Mouse (Mus musculus) CH12.LX (cell line): ENCODE results near the gene Mink1. TPM values are rescaled to one million over a fixed set of nuclear protein-coding genes. Genes with fewer than 3 reads are reported as not detected.
A peak's percentile ranks its signal among the peaks of the same experiment; 100 is the strongest.

Experiments
- DNase-seq: peaks from one replicate; pipeline ENCODE4 v3.0.0-alpha.2; 2013; ENCODE audit errors: extremely low read depth
- H3K27ac ChIP-seq: 2 replicates; pipeline ENCODE4 v1.5.1; 2012; ENCODE audit warnings: low read depth, mild to moderate bottlenecking, control low read depth, moderate library complexity; ENCODE audit not compliant: insufficient read depth
- H3K27me3 ChIP-seq: replicated peaks from 2 replicates; pipeline ENCODE3; 2012; ENCODE audit warnings: inconsistent platforms
- H3K36me3 ChIP-seq, 2 experiments: replicated peaks in 1 of 2; 2 replicates each; pipeline versions ENCODE3 to v1.6.1; 2012; ENCODE audit warnings: inconsistent platforms in 1 of 2, low read length in 1 of 2, mild to moderate bottlenecking in 1 of 2, mixed read lengths in 1 of 2, moderate library complexity in 1 of 2; ENCODE audit not compliant: control insufficient read depth in 1 of 2, insufficient read depth in 1 of 2
- H3K4me1 ChIP-seq, 2 experiments: 2 replicates each; pipeline ENCODE4 v1.6.1; 2012; ENCODE audit warnings: inconsistent platforms in 1 of 2, moderate library complexity in 1 of 2; ENCODE audit not compliant: insufficient read depth in 2 of 2, control insufficient read depth in 1 of 2
- H3K4me2 ChIP-seq: 2 replicates; pipeline ENCODE4 v1.6.1; 2012; ENCODE audit warnings: low read depth, mild to moderate bottlenecking, control low read depth; ENCODE audit not compliant: poor library complexity, insufficient read depth, severe bottlenecking
- H3K4me3 ChIP-seq, 3 experiments: fragments of 150-350 bp in 1 of 3; sonication (generic) in 1 of 3; replicated peaks in 1 of 3; 2 replicates each; pipeline versions ENCODE3 to v1.5.1; 2011 to 2012; ENCODE audit warnings: low read depth in 2 of 3, low read length in 2 of 3, mild to moderate bottlenecking in 2 of 3, moderate library complexity in 2 of 3, control low read depth in 1 of 3, improper control_type of control experiment in 1 of 3, inconsistent platforms in 1 of 3, mixed read lengths in 1 of 3; ENCODE audit not compliant: poor library complexity in 1 of 3
- H3K79me2 ChIP-seq: replicated peaks from 2 replicates; pipeline ENCODE4 v1.6.1; 2012; ENCODE audit warnings: mild to moderate bottlenecking, moderate library complexity; ENCODE audit not compliant: control insufficient read depth, poor library complexity, insufficient read depth, severe bottlenecking; ENCODE audit errors: extremely low read depth
- H3K9ac ChIP-seq: 2 replicates; pipeline ENCODE4 v1.6.1; 2012; ENCODE audit warnings: low read depth, mild to moderate bottlenecking, control low read depth, moderate library complexity; ENCODE audit not compliant: insufficient read depth
- H3K9me3 ChIP-seq: replicated peaks from 2 replicates; pipeline ENCODE3; 2012; ENCODE audit warnings: low read length, inconsistent platforms, mixed read lengths
- BHLHE40 ChIP-seq: IDR thresholded peaks from 2 replicates; pipeline ENCODE4 v1.6.1; 2011; ENCODE audit warnings: mild to moderate bottlenecking, low read depth, low read length, improper control_type of control experiment
- CHD1 ChIP-seq: IDR thresholded peaks from 2 replicates; pipeline ENCODE4 v1.6.1; 2012; ENCODE audit warnings: low read depth, low read length, improper control_type of control experiment, inconsistent platforms
- CHD2 ChIP-seq: IDR thresholded peaks from 2 replicates; pipeline ENCODE4 v1.6.1; 2011; ENCODE audit warnings: low read length, improper control_type of control experiment
- CTCF ChIP-seq, 2 experiments: IDR thresholded peaks in 1 of 2; conservative IDR thresholded peaks in 1 of 2; 2 replicates each; pipeline ENCODE4 v1.5.1; 2011 to 2012; ENCODE audit warnings: low read depth in 2 of 2, low read length in 2 of 2, improper control_type of control experiment in 1 of 2, inconsistent platforms in 1 of 2, mild to moderate bottlenecking in 1 of 2, moderate library complexity in 1 of 2
- E2F4 ChIP-seq: IDR thresholded peaks from 2 replicates; pipeline ENCODE4 v1.6.1; 2011; ENCODE audit warnings: low read depth, low read length, improper control_type of control experiment; ENCODE audit not compliant: insufficient replicate concordance
- ELF1 ChIP-seq: IDR thresholded peaks from 2 replicates; pipeline ENCODE4 v1.6.1; 2014; ENCODE audit warnings: low read depth, mild to moderate bottlenecking, inconsistent platforms, low read length, improper control_type of control experiment
- EP300 ChIP-seq: IDR thresholded peaks from 2 replicates; pipeline ENCODE4 v1.6.1; 2011; ENCODE audit warnings: low read length, improper control_type of control experiment
- ETS1 ChIP-seq: conservative IDR thresholded peaks from 2 replicates; pipeline ENCODE4 v1.6.1; 2012; ENCODE audit warnings: low read depth, mild to moderate bottlenecking, inconsistent platforms, low read length, improper control_type of control experiment, moderate library complexity
- GABPA ChIP-seq: IDR thresholded peaks from 2 replicates; pipeline ENCODE4 v1.6.1; 2012; ENCODE audit warnings: low read depth, low read length, improper control_type of control experiment, inconsistent platforms; ENCODE audit not compliant: insufficient replicate concordance
- HCFC1 ChIP-seq: IDR thresholded peaks from 2 replicates; pipeline ENCODE4 v1.6.1; 2012; ENCODE audit warnings: low read depth, mild to moderate bottlenecking, inconsistent platforms, low read length, improper control_type of control experiment
- IRF4 ChIP-seq: IDR thresholded peaks from 2 replicates; pipeline ENCODE4 v1.6.1; 2014; ENCODE audit warnings: low read depth, mild to moderate bottlenecking, inconsistent platforms, low read length, improper control_type of control experiment
- JUN ChIP-seq: IDR thresholded peaks from 2 replicates; pipeline ENCODE4 v1.6.1; 2011; ENCODE audit warnings: low read depth, mild to moderate bottlenecking, low read length, improper control_type of control experiment, moderate library complexity; ENCODE audit not compliant: insufficient read depth
- MAFK ChIP-seq: IDR thresholded peaks from 2 replicates; pipeline ENCODE4 v1.6.1; 2011; ENCODE audit warnings: low read length, improper control_type of control experiment; ENCODE audit not compliant: insufficient replicate concordance
- MAX ChIP-seq: IDR thresholded peaks from 2 replicates; pipeline ENCODE4 v1.6.1; 2011; ENCODE audit warnings: low read length, improper control_type of control experiment
- MEF2A ChIP-seq: IDR thresholded peaks from 2 replicates; pipeline ENCODE4 v1.6.1; 2014; ENCODE audit warnings: low read depth, mild to moderate bottlenecking, inconsistent platforms, low read length, improper control_type of control experiment, borderline replicate concordance
- MXI1 ChIP-seq: IDR thresholded peaks from 2 replicates; pipeline ENCODE4 v1.6.1; 2011; ENCODE audit warnings: mild to moderate bottlenecking, low read depth, low read length, improper control_type of control experiment
- MYC ChIP-seq: IDR thresholded peaks from 2 replicates; pipeline ENCODE4 v1.6.1; 2011; ENCODE audit warnings: low read depth, mild to moderate bottlenecking, improper control_type of control experiment, low read length
- NELFE ChIP-seq: IDR thresholded peaks from 2 replicates; pipeline ENCODE4 v1.6.1; 2011; ENCODE audit warnings: low read depth, low read length, improper control_type of control experiment
- NRF1 ChIP-seq: IDR thresholded peaks from 2 replicates; pipeline ENCODE4 v1.6.1; 2014; ENCODE audit warnings: low read depth, mild to moderate bottlenecking, inconsistent platforms, low read length, improper control_type of control experiment, moderate library complexity
- PAX5 ChIP-seq: IDR thresholded peaks from 2 replicates; pipeline ENCODE4 v1.6.1; 2012; ENCODE audit warnings: low read length, inconsistent platforms, mixed read lengths
- POLR2A ChIP-seq: IDR thresholded peaks from 2 replicates; pipeline ENCODE4 v1.6.1; 2011; ENCODE audit warnings: low read depth, mild to moderate bottlenecking, improper control_type of control experiment, low read length
- POLR2AphosphoS2 ChIP-seq: IDR thresholded peaks from 2 replicates; pipeline ENCODE4 v1.6.1; 2011; ENCODE audit warnings: low read depth, low read length, improper control_type of control experiment
- RAD21 ChIP-seq: IDR thresholded peaks from 2 replicates; pipeline ENCODE4 v1.6.1; 2011; ENCODE audit warnings: low read depth, mild to moderate bottlenecking, low read length, improper control_type of control experiment, moderate library complexity
- SIN3A ChIP-seq: IDR thresholded peaks from 2 replicates; pipeline ENCODE4 v1.6.1; 2012; ENCODE audit warnings: low read length, improper control_type of control experiment, inconsistent platforms
- SMC3 ChIP-seq: IDR thresholded peaks from 2 replicates; pipeline ENCODE4 v1.6.1; 2011; ENCODE audit warnings: low read depth, low read length, improper control_type of control experiment
- TCF12 ChIP-seq: IDR thresholded peaks from 2 replicates; pipeline ENCODE4 v1.6.1; 2014; ENCODE audit warnings: low read depth, mild to moderate bottlenecking, inconsistent platforms, low read length, improper control_type of control experiment
- USF2 ChIP-seq: conservative IDR thresholded peaks from 2 replicates; pipeline ENCODE4 v1.6.1; 2011; ENCODE audit warnings: low read depth, low read length, improper control_type of control experiment
- ZC3H11A ChIP-seq: IDR thresholded peaks from 2 replicates; pipeline ENCODE4 v1.6.1; 2012; ENCODE audit warnings: low read depth, mild to moderate bottlenecking, inconsistent platforms, low read length, improper control_type of control experiment
- ZKSCAN1 ChIP-seq: IDR thresholded peaks from 2 replicates; pipeline ENCODE4 v1.6.1; 2012; ENCODE audit warnings: low read depth, inconsistent platforms, low read length, improper control_type of control experiment, borderline replicate concordance
- ZNF384 ChIP-seq: IDR thresholded peaks from 2 replicates; pipeline ENCODE4 v1.6.1; 2012; ENCODE audit warnings: low read depth, low read length, improper control_type of control experiment, inconsistent platforms
- dilution Hi-C: fragments of 300-500 bp; cut with MboI; formaldehyde crosslinking; loops from 2 replicates; pipeline ENCODE4 v1.14.3; 2020; ENCODE audit warnings: low sequenced_read_pairs; ENCODE audit not compliant: extremely low pct_unique_long_range_greater_than_20kb, extremely low pct_ligation_motif_present
- in situ Hi-C: fragments of 300-500 bp; cut with MboI; formaldehyde crosslinking; loops from 3 replicates; pipeline ENCODE4 v1.14.3; 2019; ENCODE audit warnings: low sequenced_read_pairs, low pct_ligation_motif_present, low pct_unique_long_range_greater_than_20kb, mixed read lengths
- polyA plus RNA-seq: library from polyadenylated mRNA; unstranded; fragments of >175 nt; gene quantifications from 2 replicates; pipeline ENCODE4 v1.2.1, GENCODE M21; 2012; ENCODE audit warnings: low read depth; ENCODE audit not compliant: insufficient read length
- total RNA-seq, 2 experiments: library from RNA; depleted of rRNA; stranded (reverse); fragments of 300-350 nt in 1 of 2; fragments of >200 nt in 1 of 2; gene quantifications; 2 replicates each; pipeline ENCODE4 v1.2.3; 2012 to 2014

Mink1 gene
- total and polyA plus RNA-seq, 3 experiments, result 15.0 to 79.8 (median 31.2) TPM

GRCm38 (mm10) chr11:70591733-70592132, 29.1 kb downstream of the Mink1 start:
- Histone ChIP-seq H3K4me1 (peaks cover 43 to 95% of the 10 kb centered on the region in 2 experiments), H3K9me3 (no peaks in the 10 kb centered on the region), H3K9ac (no peak overlapping the region), H3K27me3 (no peaks in the 10 kb centered on the region), H3K79me2 (peaks cover 7% of the 10 kb centered on the region; the same call in 1 of the 2 replicates), H3K4me2 (no peak overlapping the region), H3K4me3 (no peak overlapping the region), H3K27ac (no peak overlapping the region), H3K36me3 (peaks cover 0 to 35% of the 10 kb centered on the region in 2 experiments)
- peak; percentile 70; the same call in 1 of the 2 replicates for TF ChIP-seq BHLHE40
- peak; percentile 62; the same call in 1 of the 2 replicates for TF ChIP-seq ETS1
- TF ChIP-seq MEF2A, result peak; percentile 47; the same call in 1 of the 2 replicates
- TF ChIP-seq EP300, result peak; percentile 37; the same call in 1 of the 2 replicates
- TF ChIP-seq CHD2, result peak; percentile 25; the same call in 1 of the 2 replicates
- TF ChIP-seq MYC, result no peak
- no peak for TF ChIP-seq PAX5
- TF ChIP-seq MXI1, result no peak
- DNase-seq, result no peak
- in situ Hi-C loops (no loop called here), dilution Hi-C loops (no loop called here)

DNA sequence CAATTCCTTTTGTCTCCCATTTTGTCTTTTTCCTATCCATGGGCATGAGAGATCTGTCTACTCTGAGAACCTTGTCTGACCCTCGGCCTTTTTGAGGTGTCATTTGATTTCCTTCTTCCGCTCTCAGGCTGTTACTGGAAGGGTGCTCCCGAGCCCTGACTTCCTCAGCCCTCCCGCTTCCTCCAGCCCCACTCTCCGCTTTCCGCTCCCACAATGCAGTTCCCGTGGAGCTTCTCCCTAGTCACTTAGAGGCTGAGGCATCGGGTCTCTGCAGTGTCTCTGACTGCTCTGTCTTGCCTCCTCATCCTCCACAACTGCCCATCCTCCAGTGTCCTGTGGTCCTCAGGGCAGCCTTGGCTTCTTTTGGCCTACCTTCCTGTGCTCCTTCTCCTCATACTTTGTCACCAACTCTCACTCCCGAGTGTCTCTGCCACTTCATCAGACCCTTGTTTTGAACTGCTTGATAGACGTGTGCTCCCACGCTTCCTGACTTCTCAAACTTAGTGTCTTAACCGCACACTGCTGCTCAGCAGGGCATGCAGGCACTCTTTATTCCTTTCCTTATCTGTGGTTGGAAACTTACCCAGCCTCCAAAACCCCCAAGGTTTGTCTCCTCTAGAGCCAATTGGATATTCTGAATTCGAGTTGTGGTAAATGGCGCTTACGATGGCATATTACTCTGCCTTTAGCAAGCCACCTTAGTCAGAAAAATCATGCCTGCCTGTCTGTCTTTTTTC, 31.7 kb downstream of the Mink1 start:
- H3K9ac ChIP-seq, result no peak overlapping the region
- H3K79me2 ChIP-seq, result peaks cover 3% of the 10 kb centered on the region; the same call in 1 of the 2 replicates
- DNase-seq, result peak; percentile 79
- dilution Hi-C loops, result no loop called here
- H3K9me3 ChIP-seq, result no peaks in the 10 kb centered on the region
- H3K4me3 ChIP-seq, result peak overlapping the region; percentile 1 to 32 (median 4)
- in situ Hi-C loops, result no loop called here
- H3K27me3 ChIP-seq, result no peaks in the 10 kb centered on the region
- H3K27ac ChIP-seq, result peak overlapping the region; percentile 71
- peaks cover 11 to 43% of the 10 kb centered on the region in 2 experiments for H3K36me3 ChIP-seq
- peak overlapping the region; percentile 53; the same call in 1 of the 2 replicates for H3K4me2 ChIP-seq
- peaks cover 44 to 96% of the 10 kb centered on the region in 2 experiments for H3K4me1 ChIP-seq
- TF ChIP-seq MXI1 (no peak; the same call in 1 of the 2 replicates), ZNF384 (no peak), HCFC1 (no peak), E2F4 (no peak), NRF1 (no peak), USF2 (no peak), CHD2 (0 out of 2 replicates have a peak, but pooled peaks have one; percentile 51), MAX (peak; percentile 72), IRF4 (0 out of 2 replicates have a peak, but pooled peaks have one; percentile 45), ELF1 (no peak), EP300 (peak; percentile 81), GABPA (no peak), RAD21 (no peak; the same call in 1 of the 2 replicates), SMC3 (no peak), CTCF (conservative IDR thresholded peaks at IDR 0.05 in 1 of 2, IDR thresholded peaks at IDR 0.05 in 1 of 2; ENCODE audit: low read depth in 2 of 2, low read length in 2 of 2) (no peak), ZC3H11A (no peak), SIN3A (no peak), CHD1 (no peak), ZKSCAN1 (no peak), MAFK (peak; percentile 52; the same call in 1 of the 2 replicates), NELFE (no peak), JUN (no peak), BHLHE40 (peak; percentile 76), POLR2AphosphoS2 (no peak), TCF12 (0 out of 2 replicates have a peak, but pooled peaks have one; percentile 35), POLR2A (no peak), MEF2A (no peak), ETS1 (peak; percentile 76)
